Mouse (Mus musculus): Measurements from ENCODE around the gene Ndufb3. TPM values are rescaled to one million over a fixed set of nuclear protein-coding genes. Genes with fewer than 3 reads are reported as not detected.
"Not testable (repeated sequence)": the region's sequence is repeated elsewhere in the genome, so short reads cannot be mapped to it uniquely, and the experiment has no call there.

Gene Ndufb3
- total and polyA plus RNA-seq, 2 experiments, result 48.0 to 196 TPM

- TF ChIP-seq POLR2A (IDR thresholded peaks at IDR 0.05; ENCODE audit: extremely low read depth, insufficient read depth, low read length) (no peak), CTCF (IDR thresholded peaks at IDR 0.05; ENCODE audit: low read depth, low read length) (no peak)
- Histone ChIP-seq H3K79me2 (ENCODE audit: control insufficient read depth, insufficient read depth, low read length) (no peaks in the 10 kb centered on the region), H3K4me1 (ENCODE audit: control insufficient read depth, insufficient read depth, low read length) (peaks cover 16% of the 10 kb centered on the region), H3K27me3 (ENCODE audit: control insufficient read depth, insufficient read depth, low read length) (no peaks in the 10 kb centered on the region), H3K27ac (replicated peaks; ENCODE audit: insufficient read depth, low read depth, low read length) (no peak overlapping the region), H3K4me3 (ENCODE audit: insufficient read depth, low read depth, low read length) (no peak overlapping the region), H3K9ac (ENCODE audit: low read depth, low read length) (no peak overlapping the region), H3K36me3 (ENCODE audit: control insufficient read depth, insufficient read depth, low read length) (no peaks in the 10 kb centered on the region)
- DNase-seq (ENCODE audit: extremely low read depth, low read depth, low spot score), result no peak
- 81% methylated on average over 6 of the region's 6 CpGs for WGBS
Observed at GRCm38 (mm10) chr1:58617978-58618668, 31.9 kb downstream of the Ndufb3 start.

GRCm38 (mm10) chr1:58618766-58619165, 32.6 kb downstream of the Ndufb3 start:
- H3K27me3 ChIP-seq (ENCODE audit: control insufficient read depth, insufficient read depth, low read length), result no peaks in the 10 kb centered on the region
- peaks cover 16% of the 10 kb centered on the region for H3K4me1 ChIP-seq (ENCODE audit: control insufficient read depth, insufficient read depth, low read length)
- no peaks in the 10 kb centered on the region for H3K79me2 ChIP-seq (ENCODE audit: control insufficient read depth, insufficient read depth, low read length)
- WGBS, result 83% methylated on average over 2 of the region's 2 CpGs
- H3K4me3 ChIP-seq (ENCODE audit: insufficient read depth, low read depth, low read length), result no peak overlapping the region
- no peaks in the 10 kb centered on the region for H3K36me3 ChIP-seq (ENCODE audit: control insufficient read depth, insufficient read depth, low read length)
- H3K27ac ChIP-seq (replicated peaks; ENCODE audit: insufficient read depth, low read depth, low read length), result no peak overlapping the region
- DNase-seq (ENCODE audit: extremely low read depth, low read depth, low spot score), result no peak
- no peak for TF ChIP-seq POLR2A (IDR thresholded peaks at IDR 0.05; ENCODE audit: extremely low read depth, insufficient read depth, low read length)
- TF ChIP-seq CTCF (IDR thresholded peaks at IDR 0.05; ENCODE audit: low read depth, low read length), result peak; percentile 11; the same call in 1 of the 2 replicates
- no peak overlapping the region for H3K9ac ChIP-seq (ENCODE audit: low read depth, low read length)

- Histone ChIP-seq H3K4me1 (ENCODE audit: control insufficient read depth, insufficient read depth, low read length) (peaks cover 6% of the 10 kb centered on the region; the same call in 1 of the 2 replicates), H3K79me2 (ENCODE audit: control insufficient read depth, insufficient read depth, low read length) (no peaks in the 10 kb centered on the region), H3K27ac (replicated peaks; ENCODE audit: insufficient read depth, low read depth, low read length) (no peak overlapping the region), H3K36me3 (ENCODE audit: control insufficient read depth, insufficient read depth, low read length) (no peaks in the 10 kb centered on the region), H3K4me3 (ENCODE audit: insufficient read depth, low read depth, low read length) (no peak overlapping the region), H3K9ac (ENCODE audit: low read depth, low read length) (no peak overlapping the region), H3K27me3 (ENCODE audit: control insufficient read depth, insufficient read depth, low read length) (no peaks in the 10 kb centered on the region)
- TF ChIP-seq CTCF (IDR thresholded peaks at IDR 0.05; ENCODE audit: low read depth, low read length), result no peak
- TF ChIP-seq POLR2A (IDR thresholded peaks at IDR 0.05; ENCODE audit: extremely low read depth, insufficient read depth, low read length), result no peak
- DNase-seq (ENCODE audit: extremely low read depth, low read depth, low spot score), result peak; percentile 67
- WGBS, result 54% methylated on average over 3 of the region's 3 CpGs
Observed at GRCm38 (mm10) chr1:58621251-58621650, 35.1 kb downstream of the Ndufb3 start.

- DNase-seq (ENCODE audit: extremely low read depth, low read depth, low spot score), result no peak
- WGBS, result 84% methylated on average over 7 of the region's 7 CpGs
- H3K27me3 ChIP-seq (ENCODE audit: control insufficient read depth, insufficient read depth, low read length), result no peaks in the 10 kb centered on the region
- no peak overlapping the region for H3K9ac ChIP-seq (ENCODE audit: low read depth, low read length)
- TF ChIP-seq CTCF (IDR thresholded peaks at IDR 0.05; ENCODE audit: low read depth, low read length) (no peak), POLR2A (IDR thresholded peaks at IDR 0.05; ENCODE audit: extremely low read depth, insufficient read depth, low read length) (no peak)
- H3K27ac ChIP-seq (replicated peaks; ENCODE audit: insufficient read depth, low read depth, low read length), result no peak overlapping the region
- no peak overlapping the region for H3K4me3 ChIP-seq (ENCODE audit: insufficient read depth, low read depth, low read length)
- H3K4me1 ChIP-seq (ENCODE audit: control insufficient read depth, insufficient read depth, low read length), result peaks cover 6% of the 10 kb centered on the region; the same call in 1 of the 2 replicates
- no peaks in the 10 kb centered on the region for H3K79me2 ChIP-seq (ENCODE audit: control insufficient read depth, insufficient read depth, low read length)
- no peaks in the 10 kb centered on the region for H3K36me3 ChIP-seq (ENCODE audit: control insufficient read depth, insufficient read depth, low read length)
Observed at GRCm38 (mm10) chr1:58621996-58622748, 36.0 kb downstream of the Ndufb3 start.

- not testable (repeated sequence) for H3K79me2 ChIP-seq (ENCODE audit: control insufficient read depth, insufficient read depth, low read length); H3K27ac ChIP-seq (replicated peaks; ENCODE audit: insufficient read depth, low read depth, low read length); H3K27me3 ChIP-seq (ENCODE audit: control insufficient read depth, insufficient read depth, low read length); H3K9ac ChIP-seq (ENCODE audit: low read depth, low read length); H3K4me3 ChIP-seq (ENCODE audit: insufficient read depth, low read depth, low read length); H3K36me3 ChIP-seq (ENCODE audit: control insufficient read depth, insufficient read depth, low read length); DNase-seq (ENCODE audit: extremely low read depth, low read depth, low spot score); H3K4me1 ChIP-seq (ENCODE audit: control insufficient read depth, insufficient read depth, low read length)
- WGBS, result 84% methylated on average over 2 of the region's 2 CpGs
Observed at GRCm38 (mm10) chr1:58628847-58629246, 42.7 kb downstream of the Ndufb3 start.

Other genes with a start within 250 kb of the Ndufb3 start
- gene Bzw1, start 193.5 kb upstream of the Ndufb3 start, total RNA-seq (2014; rRNA removed), result 94.4 and 103 TPM in 2 replicates
- gene Bzw1, start 193.5 kb upstream of the Ndufb3 start, polyA plus RNA-seq (2012; rRNA removed), result 16.1 and 17.7 TPM in 2 replicates
- 128 and 163 TPM in 2 replicates for gene Clk1, start 162.3 kb upstream of the Ndufb3 start, total RNA-seq (2014; rRNA removed)
- 16.7 and 23.0 TPM in 2 replicates for gene Clk1, start 162.3 kb upstream of the Ndufb3 start, polyA plus RNA-seq (2012; rRNA removed)
- 9.4 and 10.5 TPM in 2 replicates for gene Nif3l1, start 141.2 kb upstream of the Ndufb3 start, total RNA-seq (2014; rRNA removed)
- gene Nif3l1, start 141.2 kb upstream of the Ndufb3 start, polyA plus RNA-seq (2012; rRNA removed), result 11.4 and 11.9 TPM in 2 replicates
- gene Ppil3, start 140.9 kb upstream of the Ndufb3 start, total RNA-seq (2014; rRNA removed), result 21.5 and 32.6 TPM in 2 replicates
- 13.6 and 14.2 TPM in 2 replicates for gene Ppil3, start 140.9 kb upstream of the Ndufb3 start, polyA plus RNA-seq (2012; rRNA removed)
- 4.8 and 5.2 TPM in 2 replicates for gene Orc2, start 81.3 kb upstream of the Ndufb3 start, total RNA-seq (2014; rRNA removed)
- gene Orc2, start 81.3 kb upstream of the Ndufb3 start, polyA plus RNA-seq (2012; rRNA removed), result 1.6 and 1.7 TPM in 2 replicates
- 22.6 and 33.0 TPM in 2 replicates for gene Fam126b, start 61 bp upstream of the Ndufb3 start, total RNA-seq (2014; rRNA removed)
- 1.8 and 2.3 TPM in 2 replicates for gene Fam126b, start 61 bp upstream of the Ndufb3 start, polyA plus RNA-seq (2012; rRNA removed)
- gene Als2cr12, start 109.6 kb downstream of the Ndufb3 start, total RNA-seq (2014; rRNA removed), result 0.13 and 0.74 TPM in 2 replicates
- 0.07 TPM in 1 of 2 replicates, not detected in the other for gene Als2cr12, start 109.6 kb downstream of the Ndufb3 start, polyA plus RNA-seq (2012; rRNA removed)
- 95.0 and 98.7 TPM in 2 replicates for gene Cflar, start 125.1 kb downstream of the Ndufb3 start, total RNA-seq (2014; rRNA removed)
- gene Cflar, start 125.1 kb downstream of the Ndufb3 start, polyA plus RNA-seq (2012; rRNA removed), result 43.5 and 45.7 TPM in 2 replicates
- gene Casp8, start 209.0 kb downstream of the Ndufb3 start, total RNA-seq (2014; rRNA removed), result 14.6 and 20.1 TPM in 2 replicates
- 2.7 and 3.9 TPM in 2 replicates for gene Casp8, start 209.0 kb downstream of the Ndufb3 start, polyA plus RNA-seq (2012; rRNA removed)